Mouse (Mus musculus) liver (tissue): Measurements from ENCODE around the gene Taok3.

Experiments used
- DNase-seq: peaks from one replicate; pipeline ENCODE4 v3.0.0-alpha.2; 2020; ENCODE audit warnings: mixed read lengths

Gene Taok3

GRCm38 (mm10) chr5:117305754-117306153 is 185.8 kb downstream of the Taok3 start:
- DNase-seq = no peak

GRCm38 (mm10) chr5:117306826-117307225 is 186.9 kb downstream of the Taok3 start:
- no peak for DNase-seq

GRCm38 (mm10) chr5:117307699-117308098 is 187.8 kb downstream of the Taok3 start:
- DNase-seq = peak; percentile 75

- peak; percentile 66 for DNase-seq
Observed at GRCm38 (mm10) chr5:117313420-117313819, 193.5 kb downstream of the Taok3 start.

GRCm38 (mm10) chr5:117313909-117314308 is 194.0 kb downstream of the Taok3 start:
- no peak for DNase-seq

- DNase-seq = no peak
Observed at GRCm38 (mm10) chr5:117314587-117315428, 194.9 kb downstream of the Taok3 start.

- DNase-seq = peak; percentile 36
Observed at GRCm38 (mm10) chr5:117318741-117319629, 199.1 kb downstream of the Taok3 start, which contains the start of gene Vsig10. TSS of gene Vsig10 (plus strand) at chr5:117319083.

- no peak for DNase-seq
Observed at GRCm38 (mm10) chr5:117323751-117324150, 203.8 kb downstream of the Taok3 start.
